Mouse (Mus musculus) megakaryocyte, embryonic 14.5 days (primary cell): ENCODE results near the gene St6galnac3.

Experiments used
- FLI1 ChIP-seq: IDR thresholded peaks from 2 replicates; pipeline ENCODE4 v1.6.1; 2012; ENCODE audit warnings: low read length, inconsistent platforms, mixed read lengths
- GATA1 ChIP-seq: IDR thresholded peaks from 3 replicates; pipeline ENCODE4 v1.6.1; 2012; ENCODE audit warnings: mixed read lengths, low read length, inconsistent platforms, borderline replicate concordance

DNA sequence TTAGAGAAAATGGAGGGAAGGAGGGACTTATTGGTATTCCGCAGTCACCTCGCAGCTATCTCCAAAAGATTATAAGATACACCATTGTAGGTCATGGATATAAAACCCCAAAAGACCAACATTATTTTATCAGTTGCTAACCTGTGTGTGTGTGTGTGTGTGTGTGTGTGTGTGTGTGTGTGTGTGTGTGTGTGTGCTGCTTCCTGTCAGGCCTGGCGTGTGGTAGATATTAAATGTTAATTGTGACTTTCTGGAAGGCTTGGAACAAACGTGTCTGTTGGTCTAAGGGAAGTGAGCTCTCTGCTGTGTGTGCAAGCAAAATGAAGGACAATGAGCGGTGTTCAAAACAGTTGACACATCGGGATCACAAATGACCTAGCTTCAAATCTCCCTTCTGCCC is 19.5 kb upstream of the St6galnac3 start:
- no peak for TF ChIP-seq GATA1
- no peak for TF ChIP-seq FLI1
